Mouse (Mus musculus): ENCODE measurements around the gene Atpaf2. TPM values are rescaled to one million over a fixed set of nuclear protein-coding genes. Genes with fewer than 3 reads are reported as not detected.

Gene Atpaf2
- total and polyA plus RNA-seq, 3 experiments, result 47.8 to 79.2 (median 78.6) TPM

GRCm38 (mm10) chr11:60385946-60386345 is 32.3 kb downstream of the Atpaf2 start:
- no peak for DNase-seq (ENCODE audit: extremely low read depth)
- H3K9me3 ChIP-seq (replicated peaks; ENCODE audit: low read length), result no peaks in the 10 kb centered on the region
- H3K4me3 ChIP-seq (replicated peaks in 1 of 3; ENCODE audit: low read depth in 2 of 3, low read length in 2 of 3, poor library complexity in 1 of 3), result no peak overlapping the region
- dilution Hi-C loops (cut with MboI; ENCODE audit: extremely low pct_ligation_motif_present, extremely low pct_unique_long_range_greater_than_20kb, low sequenced_read_pairs) (no loop called here), in situ Hi-C loops (cut with MboI; ENCODE audit: low pct_ligation_motif_present, low pct_unique_long_range_greater_than_20kb, low sequenced_read_pairs) (no loop called here)
- no peaks in the 10 kb centered on the region for H3K36me3 ChIP-seq (replicated peaks in 1 of 2; ENCODE audit: control insufficient read depth in 1 of 2, insufficient read depth in 1 of 2, low read length in 1 of 2)
- H3K9ac ChIP-seq (ENCODE audit: insufficient read depth, low read depth), result no peak overlapping the region
- peaks cover 7 to 16% of the 10 kb centered on the region in 2 experiments; a peak in 3 of 4 replicates for H3K4me1 ChIP-seq (ENCODE audit: control insufficient read depth in 1 of 2, insufficient read depth in 2 of 2)
- no peaks in the 10 kb centered on the region for H3K79me2 ChIP-seq (replicated peaks; ENCODE audit: control insufficient read depth, extremely low read depth, insufficient read depth, poor library complexity, severe bottlenecking)
- no peak overlapping the region for H3K4me2 ChIP-seq (ENCODE audit: insufficient read depth, low read depth, poor library complexity, severe bottlenecking)
- H3K27me3 ChIP-seq (replicated peaks), result no peaks in the 10 kb centered on the region
- no peak for TF ChIP-seq ETS1 (conservative IDR thresholded peaks at IDR 0.05; ENCODE audit: low read depth, low read length)
- TF ChIP-seq MAX (IDR thresholded peaks at IDR 0.05; ENCODE audit: low read length), result no peak
- no peak for TF ChIP-seq ZC3H11A (IDR thresholded peaks at IDR 0.05; ENCODE audit: low read depth, low read length)
- TF ChIP-seq USF1 (IDR thresholded peaks at IDR 0.05; ENCODE audit: low read depth, low read length), result no peak
- TF ChIP-seq BHLHE40 (IDR thresholded peaks at IDR 0.05; ENCODE audit: low read depth, low read length), result no peak
- no peak for TF ChIP-seq TBP (conservative IDR thresholded peaks at IDR 0.05; ENCODE audit: low read depth, low read length)
- no peak for TF ChIP-seq POLR2AphosphoS2 (IDR thresholded peaks at IDR 0.05; ENCODE audit: low read depth, low read length)
- H3K27ac ChIP-seq (ENCODE audit: insufficient read depth, low read depth), result no peak overlapping the region

- TF ChIP-seq GABPA (IDR thresholded peaks at IDR 0.05; ENCODE audit: insufficient replicate concordance, low read depth, low read length), result no peak
- TF ChIP-seq MYC (IDR thresholded peaks at IDR 0.05; ENCODE audit: low read depth, low read length), result no peak
- TF ChIP-seq NRF1 (IDR thresholded peaks at IDR 0.05; ENCODE audit: low read depth, low read length), result no peak
- Histone ChIP-seq H3K9ac (ENCODE audit: insufficient read depth, low read depth) (no peak overlapping the region), H3K4me2 (ENCODE audit: insufficient read depth, low read depth, poor library complexity, severe bottlenecking) (no peak overlapping the region), H3K4me3 (replicated peaks in 1 of 3; ENCODE audit: low read depth in 2 of 3, low read length in 2 of 3, poor library complexity in 1 of 3) (no peak overlapping the region), H3K9me3 (replicated peaks; ENCODE audit: low read length) (no peaks in the 10 kb centered on the region), H3K27ac (ENCODE audit: insufficient read depth, low read depth) (no peak overlapping the region), H3K4me1 (ENCODE audit: control insufficient read depth in 1 of 2, insufficient read depth in 2 of 2) (peaks cover 0 to 5% of the 10 kb centered on the region in 2 experiments; a peak in 1 of 4 replicates), H3K27me3 (replicated peaks) (no peaks in the 10 kb centered on the region), H3K36me3 (replicated peaks in 1 of 2; ENCODE audit: control insufficient read depth in 1 of 2, insufficient read depth in 1 of 2, low read length in 1 of 2) (no peaks in the 10 kb centered on the region), H3K79me2 (replicated peaks; ENCODE audit: control insufficient read depth, extremely low read depth, insufficient read depth, poor library complexity, severe bottlenecking) (no peaks in the 10 kb centered on the region)
- DNase-seq (ENCODE audit: extremely low read depth), result no peak
- in situ Hi-C loops (cut with MboI; ENCODE audit: low pct_ligation_motif_present, low pct_unique_long_range_greater_than_20kb, low sequenced_read_pairs) (no loop called here), dilution Hi-C loops (cut with MboI; ENCODE audit: extremely low pct_ligation_motif_present, extremely low pct_unique_long_range_greater_than_20kb, low sequenced_read_pairs) (no loop called here)
Measured at GRCm38 (mm10) chr11:60384762-60385421, 33.4 kb downstream of the Atpaf2 start.

DNA sequence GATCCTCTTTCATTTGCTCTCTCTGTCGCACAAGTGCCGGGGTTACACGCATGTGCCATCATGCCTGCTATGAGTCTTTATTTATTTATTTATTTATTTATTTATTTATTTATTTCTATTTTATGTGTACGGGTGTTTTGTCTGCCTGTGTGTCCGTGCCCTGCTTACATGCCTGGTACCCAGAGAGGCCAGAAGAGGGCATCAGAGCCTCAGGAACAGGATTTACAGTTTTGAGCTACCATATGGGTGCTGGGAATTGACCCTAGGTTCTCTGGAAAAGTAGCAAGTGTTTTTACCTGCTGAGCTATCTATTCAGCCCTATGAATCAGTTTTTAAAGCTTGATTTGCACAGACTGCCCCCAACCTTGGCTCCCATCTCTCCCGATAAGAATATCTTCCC is 34.7 kb downstream of the Atpaf2 start:
- Histone ChIP-seq H3K36me3 (replicated peaks in 1 of 2; ENCODE audit: control insufficient read depth in 1 of 2, insufficient read depth in 1 of 2, low read length in 1 of 2) (no peaks in the 10 kb centered on the region), H3K79me2 (replicated peaks; ENCODE audit: control insufficient read depth, extremely low read depth, insufficient read depth, poor library complexity, severe bottlenecking) (no peaks in the 10 kb centered on the region), H3K4me2 (ENCODE audit: insufficient read depth, low read depth, poor library complexity, severe bottlenecking) (no peak overlapping the region), H3K4me1 (ENCODE audit: control insufficient read depth in 1 of 2, insufficient read depth in 2 of 2) (no peaks in the 10 kb centered on the region), H3K9ac (ENCODE audit: insufficient read depth, low read depth) (no peak overlapping the region), H3K27ac (ENCODE audit: insufficient read depth, low read depth) (no peak overlapping the region), H3K4me3 (replicated peaks in 1 of 3; ENCODE audit: low read depth in 2 of 3, low read length in 2 of 3, poor library complexity in 1 of 3) (no peak overlapping the region), H3K27me3 (replicated peaks) (no peaks in the 10 kb centered on the region), H3K9me3 (replicated peaks; ENCODE audit: low read length) (no peaks in the 10 kb centered on the region)
- no peak for DNase-seq (ENCODE audit: extremely low read depth)
- in situ Hi-C loops (cut with MboI; ENCODE audit: low pct_ligation_motif_present, low pct_unique_long_range_greater_than_20kb, low sequenced_read_pairs) (no loop called here), dilution Hi-C loops (cut with MboI; ENCODE audit: extremely low pct_ligation_motif_present, extremely low pct_unique_long_range_greater_than_20kb, low sequenced_read_pairs) (no loop called here)
- TF ChIP-seq RAD21 (IDR thresholded peaks at IDR 0.05; ENCODE audit: low read depth, low read length), result peak; percentile 35
- peak; percentile 32; the same call in 1 of the 2 replicates for TF ChIP-seq SMC3 (IDR thresholded peaks at IDR 0.05; ENCODE audit: low read depth, low read length)
- peak in 1 of 2 experiments; percentile 49; a peak in 2 of 4 replicates for TF ChIP-seq CTCF (conservative IDR thresholded peaks at IDR 0.05 in 1 of 2, IDR thresholded peaks at IDR 0.05 in 1 of 2; ENCODE audit: low read depth in 2 of 2, low read length in 2 of 2)
- no peak for TF ChIP-seq UBTF (IDR thresholded peaks at IDR 0.05; ENCODE audit: low read depth, low read length)

Measured in CH12.LX (cell line).